Mouse (Mus musculus): Measurements from ENCODE around the gene Slc16a4. TPM values are rescaled to one million over a fixed set of nuclear protein-coding genes. Genes with fewer than 3 reads are reported as not detected.

Gene Slc16a4
- polyA plus RNA-seq, 1 experiment from 2014 or later: 4.7 TPM

DNA sequence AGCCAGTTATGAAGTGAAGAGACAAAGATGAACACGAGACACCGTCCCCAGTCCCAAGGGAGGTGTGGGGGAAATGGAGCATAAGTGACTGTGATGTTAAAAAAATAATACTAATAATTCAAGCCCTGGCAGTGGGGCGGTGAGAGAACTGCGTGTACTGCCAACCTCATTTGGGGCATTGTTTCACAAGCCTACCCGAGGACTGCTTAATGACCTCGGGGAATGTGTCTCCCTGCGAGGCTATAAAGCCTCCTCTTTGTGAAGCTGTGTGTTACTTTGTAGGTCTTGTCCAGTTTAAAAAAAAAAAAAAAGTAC lies 29.2 kb upstream of the Slc16a4 start:
- ATAC-seq (ENCODE audit: insufficient number of reproducible peaks, low FRiP score, low TSS enrichment, low read depth): no peak
- Histone ChIP-seq H3K4me1 (peaks cover 8% of the 10 kb centered on the region; the same call in 1 of the 2 replicates), H3K27ac (replicated peaks) (no peak overlapping the region), H3K9ac (no peak overlapping the region), H3K27me3 (no peaks in the 10 kb centered on the region), H3K4me2 (replicated peaks) (no peak overlapping the region), H3K9me3 (replicated peaks) (no peaks in the 10 kb centered on the region), H3K4me3 (replicated peaks) (no peak overlapping the region), H3K36me3 (no peaks in the 10 kb centered on the region)
- WGBS: 39% methylated on average over 7 of the region's 7 CpGs

DNA sequence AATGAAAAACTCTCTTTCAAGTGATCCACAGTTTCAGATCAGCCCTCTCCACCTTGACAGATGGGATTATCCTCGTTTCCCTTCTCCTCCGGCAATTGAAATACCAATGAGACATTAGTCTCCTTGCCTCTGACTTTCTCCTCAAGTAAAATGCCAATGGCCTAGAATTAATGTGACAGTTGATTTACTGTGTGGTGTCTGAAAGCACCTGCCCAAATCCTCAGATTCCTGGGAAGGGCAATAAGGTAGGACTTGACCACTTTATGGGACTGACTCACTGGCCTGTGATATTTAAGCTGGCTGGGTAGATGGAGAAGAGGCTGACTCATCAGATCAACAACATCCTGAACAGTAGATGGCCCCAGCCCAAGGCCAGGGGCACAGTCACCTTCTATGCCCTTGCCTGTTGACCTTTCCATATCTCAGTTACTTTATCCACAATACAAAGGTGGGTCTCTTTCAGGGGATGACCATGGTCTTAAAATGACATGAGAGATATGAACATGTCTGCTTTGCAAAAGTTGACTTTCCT lies 24.1 kb upstream of the Slc16a4 start:
- Histone ChIP-seq H3K9me3 (replicated peaks) (no peaks in the 10 kb centered on the region), H3K4me1 (no peaks in the 10 kb centered on the region), H3K27me3 (no peaks in the 10 kb centered on the region), H3K4me3 (replicated peaks) (no peak overlapping the region), H3K9ac (no peak overlapping the region), H3K36me3 (no peaks in the 10 kb centered on the region), H3K27ac (replicated peaks) (no peak overlapping the region), H3K4me2 (replicated peaks) (no peak overlapping the region)
- 69% methylated on average over 2 of the region's 2 CpGs for WGBS
- ATAC-seq (ENCODE audit: insufficient number of reproducible peaks, low FRiP score, low TSS enrichment, low read depth): no peak

DNA sequence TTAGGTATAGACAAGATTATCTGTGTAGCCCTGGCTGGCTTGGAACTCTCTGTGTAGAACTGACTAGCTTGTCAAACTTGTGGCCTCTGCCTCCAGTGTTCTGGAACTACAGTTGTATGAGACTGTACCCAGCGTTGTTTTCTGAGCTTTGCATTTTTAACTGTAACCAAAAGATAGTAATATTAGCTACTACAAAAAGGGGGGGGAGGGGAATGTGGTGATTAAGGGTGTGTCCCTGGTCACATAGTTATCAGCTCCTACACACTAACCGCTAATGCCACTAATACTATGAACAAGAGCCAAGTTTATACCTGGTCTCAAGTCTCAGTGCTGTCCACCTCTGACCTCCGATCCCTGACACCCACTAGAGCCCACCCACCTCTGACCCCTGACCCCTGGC lies 18.6 kb upstream of the Slc16a4 start:
- no peaks in the 10 kb centered on the region for H3K9me3 ChIP-seq (replicated peaks)

DNA sequence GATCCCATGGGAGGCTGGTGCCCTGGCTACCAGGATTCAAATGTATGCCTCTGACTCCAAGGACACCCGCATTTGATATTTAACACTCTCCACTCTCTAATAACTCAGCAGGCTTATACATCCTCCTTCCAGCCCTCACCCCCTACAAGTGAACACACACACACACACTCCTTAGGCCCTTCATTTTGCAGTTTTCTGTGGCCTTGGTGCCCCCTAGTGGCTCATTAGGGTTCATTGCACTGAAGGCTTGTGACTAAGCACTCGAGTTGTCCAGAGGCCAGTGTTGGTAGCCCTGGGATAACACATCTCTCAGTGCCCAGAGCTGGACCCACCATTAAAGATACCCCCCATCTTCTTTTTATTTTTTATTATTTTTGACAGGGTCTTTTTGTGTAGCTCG lies 17.2 kb upstream of the Slc16a4 start:
- H3K27ac ChIP-seq (replicated peaks): no peak overlapping the region
- ATAC-seq (ENCODE audit: insufficient number of reproducible peaks, low FRiP score, low TSS enrichment, low read depth): no peak
- WGBS: 10% methylated on average over 3 of the region's 3 CpGs

More for the DNA sequence above, 18.6 kb upstream of the Slc16a4 start:
- no peaks in the 10 kb centered on the region for H3K36me3 ChIP-seq
- no peak overlapping the region for H3K27ac ChIP-seq (replicated peaks)
- H3K4me2 ChIP-seq (replicated peaks): no peak overlapping the region
- H3K4me1 ChIP-seq: no peaks in the 10 kb centered on the region
- 86% methylated on average over 3 of the region's 3 CpGs for whole genome bisulfite sequencing
- H3K9ac ChIP-seq: no peak overlapping the region
- ATAC-seq (ENCODE audit: insufficient number of reproducible peaks, low FRiP score, low TSS enrichment, low read depth): no peak
- H3K4me3 ChIP-seq (replicated peaks): no peak overlapping the region
- no peaks in the 10 kb centered on the region for H3K27me3 ChIP-seq

DNA sequence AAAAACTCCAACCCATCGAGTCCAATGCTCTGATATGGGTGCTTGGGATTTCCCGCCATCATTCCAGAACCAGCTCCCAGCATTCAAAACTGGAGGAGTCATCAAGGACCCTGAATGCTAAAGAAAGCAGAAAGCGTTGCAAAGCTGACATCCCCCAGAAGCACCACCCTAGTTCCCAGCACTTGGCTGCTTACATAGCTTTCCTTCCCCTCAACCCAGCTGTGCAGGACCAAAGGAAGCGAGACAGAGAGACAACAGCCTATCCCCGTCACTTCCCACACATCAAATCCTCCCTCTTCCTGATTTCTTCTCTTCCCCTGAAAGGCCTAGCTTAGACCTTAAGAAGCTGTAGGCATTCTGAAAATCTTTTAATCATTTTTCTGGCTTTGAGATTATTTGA lies 15.7 kb upstream of the Slc16a4 start:
- Histone ChIP-seq H3K27ac (replicated peaks) (no peak overlapping the region), H3K4me2 (replicated peaks) (no peak overlapping the region), H3K4me3 (replicated peaks) (no peak overlapping the region), H3K27me3 (no peaks in the 10 kb centered on the region), H3K36me3 (no peaks in the 10 kb centered on the region), H3K4me1 (peaks cover 15% of the 10 kb centered on the region), H3K9me3 (replicated peaks) (no peaks in the 10 kb centered on the region), H3K9ac (no peak overlapping the region)
- no peak for ATAC-seq (ENCODE audit: insufficient number of reproducible peaks, low FRiP score, low TSS enrichment, low read depth)
- WGBS: 57% methylated on average over 5 of the region's 5 CpGs

More for the DNA sequence above, 17.2 kb upstream of the Slc16a4 start:
- no peaks in the 10 kb centered on the region for H3K9me3 ChIP-seq (replicated peaks)
- H3K36me3 ChIP-seq: no peaks in the 10 kb centered on the region
- H3K4me2 ChIP-seq (replicated peaks): no peak overlapping the region
- H3K4me1 ChIP-seq: peaks cover 6% of the 10 kb centered on the region
- H3K4me3 ChIP-seq (replicated peaks): no peak overlapping the region
- no peaks in the 10 kb centered on the region for H3K27me3 ChIP-seq
- no peak overlapping the region for H3K9ac ChIP-seq

DNA sequence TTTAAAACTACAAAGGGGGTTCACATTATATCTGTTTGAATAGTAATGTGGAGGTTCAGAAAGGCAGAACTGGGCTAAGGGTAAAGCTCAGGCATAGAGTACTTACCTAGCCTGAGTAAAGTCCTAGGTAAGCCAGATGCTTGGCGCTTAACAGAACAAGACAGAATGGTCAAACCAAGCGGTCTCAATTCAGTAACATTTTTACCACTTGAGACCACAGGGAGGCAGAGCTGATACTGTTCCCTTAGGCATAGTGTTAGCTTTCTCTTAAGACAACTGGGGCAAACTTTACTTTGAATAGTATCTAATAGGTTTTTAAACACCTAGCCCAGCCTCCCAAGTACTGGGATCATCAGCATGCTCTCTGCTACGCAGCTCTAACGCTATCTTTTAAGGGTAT lies 15.0 kb upstream of the Slc16a4 start:
- H3K27ac ChIP-seq (replicated peaks): no peak overlapping the region
- H3K9me3 ChIP-seq (replicated peaks): no peaks in the 10 kb centered on the region
- H3K4me1 ChIP-seq: peaks cover 15% of the 10 kb centered on the region
- no peak overlapping the region for H3K4me2 ChIP-seq (replicated peaks)
- H3K36me3 ChIP-seq: no peaks in the 10 kb centered on the region
- WGBS: 45% methylated on average over 4 of the region's 4 CpGs
- no peaks in the 10 kb centered on the region for H3K27me3 ChIP-seq
- H3K4me3 ChIP-seq (replicated peaks): no peak overlapping the region
- no peak overlapping the region for H3K9ac ChIP-seq
- no peak for ATAC-seq (ENCODE audit: insufficient number of reproducible peaks, low FRiP score, low TSS enrichment, low read depth)

DNA sequence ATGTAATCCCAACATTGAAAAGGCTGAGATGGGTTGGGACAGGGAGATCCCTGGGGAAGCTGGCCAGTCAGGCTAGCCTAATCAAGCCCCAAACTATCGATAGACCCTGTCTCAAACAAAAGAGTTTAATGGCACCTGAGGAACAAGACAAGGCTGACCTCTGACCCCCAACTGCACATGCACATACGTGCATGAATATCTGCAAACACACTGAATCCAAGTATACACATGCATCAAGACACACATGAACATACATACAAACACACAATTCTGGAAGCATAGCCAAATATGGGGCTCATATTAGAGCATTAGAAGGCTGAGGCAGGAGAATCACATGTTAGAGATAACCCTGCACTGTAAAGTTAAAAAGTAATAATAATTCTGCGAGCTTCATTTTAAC lies 14.4 kb upstream of the Slc16a4 start:
- Histone ChIP-seq H3K9ac (no peak overlapping the region), H3K9me3 (replicated peaks) (no peaks in the 10 kb centered on the region), H3K4me2 (replicated peaks) (no peak overlapping the region), H3K4me1 (peaks cover 15% of the 10 kb centered on the region), H3K27ac (replicated peaks) (no peak overlapping the region), H3K27me3 (no peaks in the 10 kb centered on the region), H3K36me3 (no peaks in the 10 kb centered on the region), H3K4me3 (replicated peaks) (no peak overlapping the region)
- WGBS: 81% methylated on average over 3 of the region's 3 CpGs
- ATAC-seq (ENCODE audit: insufficient number of reproducible peaks, low FRiP score, low TSS enrichment, low read depth): no peak

DNA sequence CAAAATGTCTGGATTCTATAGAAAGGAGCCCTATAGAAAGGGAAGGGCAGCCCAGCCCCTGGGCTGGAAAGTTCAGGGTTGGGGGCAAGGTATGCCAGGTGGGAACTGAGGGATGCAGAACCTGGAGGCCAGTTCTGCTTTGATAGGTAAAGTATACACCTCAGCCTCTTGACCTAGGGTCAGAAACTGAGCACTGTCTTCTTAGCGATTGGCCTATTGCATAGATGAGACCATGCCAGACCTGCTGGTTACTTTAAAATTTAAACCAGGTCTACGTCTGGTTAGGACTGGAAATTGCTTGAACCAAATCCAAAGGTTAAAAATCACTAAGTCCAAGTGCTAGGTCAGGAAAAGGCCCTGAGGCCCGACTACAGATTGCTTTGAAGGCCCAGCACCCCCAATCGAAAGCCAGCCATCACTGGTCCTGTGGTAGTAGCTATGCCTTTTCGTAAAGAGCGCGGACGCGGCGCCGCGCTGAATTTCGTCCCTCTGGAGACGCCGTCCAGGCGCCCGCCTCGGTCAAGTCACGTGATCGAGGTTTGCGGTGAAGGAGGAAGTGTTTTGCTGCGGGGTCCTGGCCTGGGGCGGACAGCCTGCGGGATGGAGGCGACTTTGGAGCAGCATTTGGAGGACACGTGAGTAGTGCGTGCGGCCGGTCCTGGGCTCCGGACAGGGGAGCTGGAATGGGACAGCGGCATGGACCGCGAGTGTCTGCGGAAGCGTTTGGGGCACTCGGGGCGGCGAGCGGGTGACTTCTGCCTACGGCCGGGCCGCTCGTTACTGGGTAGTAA lies 12.4 kb upstream of the Slc16a4 start, which contains the start of gene Lamtor5:
Gene Lamtor5 (plus strand): TSS at position 380 of the 791 bp plus-strand sequence.
- no peak within 1 kb of the TSS for H3K27ac ChIP-seq (replicated peaks)
- H3K9me3 ChIP-seq (replicated peaks): no peaks in the 10 kb centered on the region
- peak; percentile 84 for ATAC-seq (ENCODE audit: insufficient number of reproducible peaks, low FRiP score, low TSS enrichment, low read depth)
- H3K4me3 ChIP-seq (replicated peaks): peak within 1 kb of the TSS; percentile 85
- peak within 1 kb of the TSS; percentile 85 for H3K9ac ChIP-seq
- H3K4me1 ChIP-seq: peaks cover 15% of the 10 kb centered on the region
- no peaks in the 10 kb centered on the region for H3K27me3 ChIP-seq
- 2% methylated on average over 43 of the region's 43 CpGs for WGBS
- peak within 1 kb of the TSS; percentile 62 for H3K4me2 ChIP-seq (replicated peaks)
- H3K36me3 ChIP-seq: peaks cover 16% of the 10 kb centered on the region

DNA sequence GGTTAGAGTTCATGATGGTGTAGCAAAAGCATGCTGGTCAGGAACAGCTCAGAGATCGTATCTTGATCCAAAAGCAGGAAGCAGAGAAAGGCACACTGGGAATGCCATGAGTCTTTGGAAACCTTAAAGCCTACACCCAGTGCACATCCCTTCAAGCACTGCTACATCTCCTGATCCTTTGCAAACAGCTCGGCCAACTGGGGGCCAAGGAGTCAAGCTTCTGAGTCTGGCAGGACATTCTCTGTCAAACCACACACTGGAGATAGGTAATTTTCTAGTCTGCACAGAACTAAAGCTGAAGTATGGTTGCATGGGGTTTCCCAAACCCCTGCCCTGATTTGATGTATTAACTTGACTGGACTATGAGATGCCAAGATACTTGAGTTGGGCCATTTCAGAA lies 4.9 kb upstream of the Slc16a4 start:
- no peak overlapping the region for H3K9ac ChIP-seq
- WGBS: 80% methylated on average over 2 of the region's 2 CpGs
- no peak overlapping the region for H3K27ac ChIP-seq (replicated peaks)
- ATAC-seq (ENCODE audit: insufficient number of reproducible peaks, low FRiP score, low TSS enrichment, low read depth): no peak
- H3K4me3 ChIP-seq (replicated peaks): no peak overlapping the region
- H3K4me2 ChIP-seq (replicated peaks): no peak overlapping the region
- H3K4me1 ChIP-seq: peaks cover 4% of the 10 kb centered on the region; the same call in 1 of the 2 replicates
- H3K9me3 ChIP-seq (replicated peaks): no peaks in the 10 kb centered on the region
- H3K36me3 ChIP-seq: peaks cover 25% of the 10 kb centered on the region
- no peaks in the 10 kb centered on the region for H3K27me3 ChIP-seq

DNA sequence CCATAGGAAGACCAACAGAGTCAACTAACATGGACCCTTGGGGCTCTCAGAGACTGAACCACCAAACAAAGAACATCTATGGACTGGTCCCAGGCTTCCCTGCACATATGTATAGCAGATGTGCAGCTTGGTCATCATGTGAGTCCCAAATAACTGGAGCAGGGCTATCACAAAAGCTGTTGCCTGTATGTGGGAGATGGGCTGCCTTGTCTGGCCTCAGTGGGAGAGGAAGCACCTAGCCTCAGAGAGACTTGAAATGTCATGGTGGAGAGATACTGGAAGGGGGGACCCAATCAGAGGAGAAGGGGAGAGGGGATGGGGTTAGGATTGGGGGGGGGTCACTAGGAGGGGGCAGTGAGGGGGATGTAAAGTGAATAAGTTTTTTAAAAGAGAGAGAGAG lies 3.7 kb upstream of the Slc16a4 start:
- no peak overlapping the region for H3K27ac ChIP-seq (replicated peaks)
- H3K36me3 ChIP-seq: peaks cover 18% of the 10 kb centered on the region
- no peak overlapping the region for H3K4me2 ChIP-seq (replicated peaks)
- H3K9ac ChIP-seq: no peak overlapping the region
- H3K9me3 ChIP-seq (replicated peaks): no peaks in the 10 kb centered on the region
- H3K27me3 ChIP-seq: no peaks in the 10 kb centered on the region
- peaks cover 4% of the 10 kb centered on the region; the same call in 1 of the 2 replicates for H3K4me1 ChIP-seq
- no peak overlapping the region for H3K4me3 ChIP-seq (replicated peaks)
- ATAC-seq (ENCODE audit: insufficient number of reproducible peaks, low FRiP score, low TSS enrichment, low read depth): no peak

DNA sequence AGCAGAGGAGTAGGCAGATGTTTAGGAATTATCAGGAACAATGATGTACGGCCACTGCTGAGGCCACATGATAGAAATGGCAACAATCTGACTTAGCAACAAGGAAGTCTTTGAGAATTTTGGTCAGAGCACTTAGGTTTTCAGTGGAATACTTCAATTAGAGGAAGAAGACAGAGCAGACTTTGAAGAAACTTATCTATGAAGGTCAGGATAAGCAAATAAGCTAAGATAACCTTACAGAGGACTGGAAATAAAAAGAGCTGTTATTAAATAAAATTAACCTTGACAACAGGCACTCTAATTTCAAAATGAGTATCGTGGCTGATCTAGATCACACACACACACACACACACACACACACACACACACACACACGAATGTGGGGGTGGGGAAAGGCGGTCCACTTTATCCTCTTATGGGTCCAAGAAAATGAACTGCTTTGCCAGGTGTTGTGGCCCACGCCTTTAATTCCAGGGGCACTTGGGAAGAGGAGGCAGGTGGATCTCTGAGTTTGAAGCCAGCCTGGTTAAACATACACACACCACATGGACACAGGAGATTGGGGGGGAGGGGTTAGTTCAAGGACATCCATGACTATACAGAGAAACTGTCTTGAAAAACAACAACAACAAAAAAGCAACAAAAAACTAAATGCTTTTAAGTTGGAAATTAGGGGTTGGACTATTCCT lies 4.8 kb downstream of the Slc16a4 start:
- 86% methylated on average over 5 of the region's 5 CpGs for WGBS
- no peak for ATAC-seq (ENCODE audit: insufficient number of reproducible peaks, low FRiP score, low TSS enrichment, low read depth)

More for the DNA sequence above, 4.8 kb downstream of the Slc16a4 start:
- Histone ChIP-seq H3K27ac (replicated peaks) (no peak overlapping the region), H3K9me3 (replicated peaks) (no peaks in the 10 kb centered on the region), H3K4me1 (peaks cover 1% of the 10 kb centered on the region; the same call in 1 of the 2 replicates), H3K9ac (no peak overlapping the region), H3K4me2 (replicated peaks) (no peak overlapping the region), H3K4me3 (replicated peaks) (no peak overlapping the region), H3K36me3 (no peaks in the 10 kb centered on the region; the same call in 1 of the 2 replicates), H3K27me3 (no peaks in the 10 kb centered on the region)
